27 mouse cellular contexts compared by ENCODE assay signal in genomic region chr1:86742896-86743295, GRCm38 (mm10). TPM values are rescaled to one million over a fixed set of nuclear protein-coding genes. Genes with fewer than 3 reads are reported as not detected.
A peak's percentile ranks its signal among the peaks of the same experiment; 100 is the strongest.
DNase-seq lines count a peak whose midpoint lies in the region; ATAC-seq and TF ChIP-seq lines count a peak whose summit lies in the region.
"Had no signal": no experiment of that assay in that cellular context is flagged by ENCODE, and none has a peak within 500 bp of the region (broad histone marks: within the 10 kb centered on the region; RNA-seq: fewer than 3 reads in every experiment).

No protein-coding gene starts in this region.

- H3K9ac ChIP-seq in limb, embryonic 14.5 days (ENCODE audit: low read depth, low read length, severe bottlenecking): no peak overlapping the region
- no peak overlapping the region for H3K9ac ChIP-seq in forebrain, embryonic 15.5 days (replicated peaks)
- H3K9ac ChIP-seq: embryonic facial prominence, embryonic 15.5 days; heart, embryonic 13.5 days; hindbrain, embryonic 14.5 days had no signal

- no peak overlapping the region for H3K4me3 ChIP-seq in limb, embryonic 14.5 days (replicated peaks; ENCODE audit: low read length)
- no peak overlapping the region for H3K4me3 ChIP-seq in limb, embryonic 10.5 days
- H3K4me3 ChIP-seq in forebrain, embryonic 15.5 days: no peak overlapping the region
- H3K4me3 ChIP-seq: embryonic facial prominence, embryonic 15.5 days; heart, adult 2 months; heart, embryonic 10.5 days; heart, embryonic 13.5 days had no signal

- H3K36me3 ChIP-seq in limb, embryonic 14.5 days (ENCODE audit: control insufficient read depth, insufficient read depth, low read length): peaks cover 21% of the 10 kb centered on the region
- peaks cover 28% of the 10 kb centered on the region for H3K36me3 ChIP-seq in limb, embryonic 10.5 days
- H3K36me3 ChIP-seq in forebrain, embryonic 15.5 days: peaks cover 8% of the 10 kb centered on the region; the same call in 1 of the 2 replicates

- no peak for TF ChIP-seq POLR2A in limb, embryonic 14.5 days (IDR thresholded peaks at IDR 0.05; ENCODE audit: borderline replicate concordance, extremely low read depth, insufficient read depth, insufficient read length)
- TF ChIP-seq POLR2A in brain, embryonic 14.5 days (IDR thresholded peaks at IDR 0.05; ENCODE audit: borderline replicate concordance, extremely low read depth, insufficient read depth, insufficient read length, poor library complexity, severe bottlenecking): no peak

- H3K9me3 ChIP-seq in limb, embryonic 14.5 days (ENCODE audit: control insufficient read depth, low read length): no peaks in the 10 kb centered on the region
- H3K9me3 ChIP-seq in limb, embryonic 10.5 days (replicated peaks): no peaks in the 10 kb centered on the region
- no peaks in the 10 kb centered on the region for H3K9me3 ChIP-seq in forebrain, embryonic 15.5 days
- H3K9me3 ChIP-seq: embryonic facial prominence, embryonic 15.5 days; heart, embryonic 10.5 days; heart, embryonic 13.5 days had no signal

- no peaks in the 10 kb centered on the region for H3K27me3 ChIP-seq in limb, embryonic 14.5 days (ENCODE audit: control insufficient read depth, insufficient read depth, low read length)
- no peaks in the 10 kb centered on the region for H3K27me3 ChIP-seq in limb, embryonic 10.5 days (ENCODE audit: low read depth, poor library complexity, severe bottlenecking)
- no peaks in the 10 kb centered on the region for H3K27me3 ChIP-seq in forebrain, embryonic 15.5 days
- H3K27me3 ChIP-seq: embryonic facial prominence, embryonic 15.5 days; heart, embryonic 13.5 days had no signal

- no peak overlapping the region for H3K27ac ChIP-seq in limb, embryonic 14.5 days (replicated peaks; ENCODE audit: low read depth, low read length)
- no peak overlapping the region for H3K27ac ChIP-seq in limb, embryonic 10.5 days
- H3K27ac ChIP-seq in forebrain, embryonic 15.5 days (replicated peaks): no peak overlapping the region
- H3K27ac ChIP-seq: embryonic facial prominence, embryonic 15.5 days; heart, adult 2 months; heart, embryonic 10.5 days; heart, embryonic 13.5 days; hindbrain, embryonic 14.5 days; hindbrain, postnatal 0 days had no signal

- TF ChIP-seq CTCF in brain, embryonic 14.5 days (IDR thresholded peaks at IDR 0.05; ENCODE audit: borderline replicate concordance, extremely low read depth, insufficient read depth, insufficient read length): no peak

- no peak overlapping the region for H3K4me2 ChIP-seq in limb, embryonic 14.5 days (replicated peaks; ENCODE audit: low read depth, low read length, severe bottlenecking)
- H3K4me2 ChIP-seq in forebrain, embryonic 15.5 days (replicated peaks): no peak overlapping the region
- H3K4me2 ChIP-seq: embryonic facial prominence, embryonic 15.5 days; heart, embryonic 13.5 days; hindbrain, embryonic 14.5 days had no signal

- no peak for ATAC-seq in limb, embryonic 14.5 days (ENCODE audit: low FRiP score, low read depth)
- ATAC-seq in activated CD4-positive, CD25-positive, alpha-beta regulatory T cell, adult 4 months: no peak
- ATAC-seq in forebrain, embryonic 15.5 days (replicated peaks): no peak
- ATAC-seq: CD4-positive, CD25-positive, alpha-beta regulatory T cell, adult 4 months; forebrain, embryonic 14.5 days; hindbrain, postnatal 0 days; inflammation-experienced regulatory T-cells, adult 6 months; intestine, embryonic 16.5 days had no signal

- H3K4me1 ChIP-seq in limb, embryonic 14.5 days (ENCODE audit: control insufficient read depth, insufficient read depth, low read length): no peaks in the 10 kb centered on the region
- no peaks in the 10 kb centered on the region for H3K4me1 ChIP-seq in limb, embryonic 10.5 days
- H3K4me1 ChIP-seq in forebrain, embryonic 15.5 days: no peaks in the 10 kb centered on the region; the same call in 1 of the 2 replicates
- H3K4me1 ChIP-seq: heart, embryonic 10.5 days; heart, embryonic 13.5 days had no signal

- 65% methylated on average over 3 of the region's 3 CpGs for WGBS in limb, embryonic 14.5 days
- 89% methylated on average over 3 of the region's 3 CpGs for WGBS in limb, embryonic 10.5 days
- 28% methylated on average over 3 of the region's 3 CpGs for WGBS in forebrain, embryonic 15.5 days

- DNase-seq in limb, embryonic 14.5 days (ENCODE audit: low spot score): peak; percentile 26
- DNase-seq in limb, embryonic 10.5 days (ENCODE audit: low spot score): no peak
- DNase-seq in 3T3-L1 (ENCODE audit: low read depth, low spot score) (peak; percentile 20), NIH3T3 (ENCODE audit: low read depth) (peak; percentile 8)
- DNase-seq in brain, embryonic 14.5 days (ENCODE audit: low read depth): peak; percentile 3
- DNase-seq: adrenal gland, adult 8-10 months; adrenal gland, postnatal 25 days; cerebellum, adult 11 months; cerebellum, adult 2 months; cerebellum, adult 9-11 months; cerebellum, postnatal 25 days; gastrocnemius, postnatal 10 days; gastrocnemius, postnatal 36 days; heart, adult 2 months; heart, postnatal 14 days; heart, postnatal 4 days had no signal

RNA-seq across cellular contexts. Expression of gene Dis3l2, which starts 39.3 kb away (rescaled TPM):
- polyA plus RNA-seq in limb, embryonic 14.5 days (2012; rRNA removed): 22.2 and 23.8 TPM in 2 replicates
- polyA plus RNA-seq in limb, embryonic 14.5 days (2014; fragmentation: Nextera tagmentation; extraction: Ambion mirVana): 24.4 and 26.9 TPM in 2 replicates
- polyA plus RNA-seq in limb, embryonic 10.5 days (2016; fragmentation: Nextera tagmentation; extraction: Ambion mirVana): 27.1 and 34.7 TPM in 2 replicates
- polyA plus RNA-seq in brain, embryonic 14.5 days (2012; rRNA removed): 37.4 and 39.5 TPM in 2 replicates
- 10 to 100 TPM; 18.9 to 20.4 TPM for polyA plus RNA-seq in activated CD4-positive, CD25-positive, alpha-beta regulatory T cell, adult 4 months (2017; shearing (Covaris generic))
- 39.7 and 40.0 TPM in 2 replicates for polyA plus RNA-seq in forebrain, embryonic 15.5 days (2015; fragmentation: Nextera tagmentation; extraction: Ambion mirVana)
